Mouse (Mus musculus) liver, postnatal 0 days (tissue): ENCODE data around the gene Slc9b1.

ENCODE experiments used
- CTCF ChIP-seq: sonication (generic); IDR thresholded peaks from 2 replicates; pipeline ENCODE4 v1.5.1; 2016; ENCODE audit warnings: antibody characterized with exemption, low read depth
- EP300 ChIP-seq: IDR thresholded peaks from 2 replicates; pipeline ENCODE4 v1.6.1; 2016; ENCODE audit warnings: antibody characterized with exemption, low read depth, mild to moderate bottlenecking

DNA sequence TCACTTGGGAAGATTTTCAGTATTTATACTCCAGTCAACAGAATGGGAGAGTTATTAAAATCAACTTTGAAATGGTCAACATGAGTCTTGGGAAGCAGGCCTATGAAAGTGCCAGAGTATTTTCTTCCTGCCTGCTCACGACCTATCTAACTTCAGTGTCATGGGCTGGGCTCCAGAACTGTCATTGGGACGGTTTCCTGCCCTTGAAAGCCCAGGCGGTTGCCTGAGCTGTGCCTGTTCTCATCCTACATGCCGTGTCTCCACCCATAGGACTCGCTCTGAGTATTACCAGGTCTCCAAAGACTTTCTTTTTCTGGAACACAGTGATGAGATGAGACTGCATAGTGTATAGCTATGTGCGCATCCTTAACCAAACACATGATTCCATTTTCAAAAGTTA lies 45.4 kb downstream of the Slc9b1 start:
- TF ChIP-seq CTCF (no peak), EP300 (no peak)
